Mouse (Mus musculus): Measurements from ENCODE around the gene Pvr. TPM values are rescaled to one million over a fixed set of nuclear protein-coding genes. Genes with fewer than 3 reads are reported as not detected.
A peak's percentile ranks its signal among the peaks of the same experiment; 100 is the strongest.

The Pvr gene
- polyA plus RNA-seq, 1 experiment from 2014 or later = 3.9 TPM

GRCm38 (mm10) chr7:19910421-19911291 is 10.3 kb downstream of the Pvr start:
- peak; percentile 60; the same call in 1 of the 2 replicates for ATAC-seq
- no peak overlapping the region for H3K4me3 ChIP-seq
- H3K9me3 ChIP-seq (replicated peaks) = no peaks in the 10 kb centered on the region
- H3K36me3 ChIP-seq = peaks cover 32% of the 10 kb centered on the region
- no peak overlapping the region for H3K4me2 ChIP-seq
- no peak overlapping the region for H3K27ac ChIP-seq
- no peaks in the 10 kb centered on the region for H3K4me1 ChIP-seq
- WGBS (ENCODE audit: insufficient replicate concordance) = 42% methylated on average over 21 of the region's 21 CpGs
- no peak overlapping the region for H3K9ac ChIP-seq
- H3K27me3 ChIP-seq (replicated peaks) = no peaks in the 10 kb centered on the region

GRCm38 (mm10) chr7:19889881-19890280 is 31.1 kb downstream of the Pvr start:
- no peak overlapping the region for H3K9ac ChIP-seq
- WGBS (ENCODE audit: insufficient replicate concordance) = 34% methylated on average over 8 of the region's 8 CpGs
- H3K4me3 ChIP-seq = no peak overlapping the region

GRCm38 (mm10) chr7:19887849-19888248 is 33.1 kb downstream of the Pvr start, which contains the start of gene Ceacam19:
Ceacam19 (minus strand) TSS chr7:19887965.
- 47% methylated on average over 7 of the region's 7 CpGs for WGBS (ENCODE audit: insufficient replicate concordance)
- H3K4me2 ChIP-seq = no peak within 1 kb of the TSS

More at GRCm38 (mm10) chr7:19889881-19890280, 31.1 kb downstream of the Pvr start:
- no peak overlapping the region for H3K4me2 ChIP-seq
- no peak overlapping the region for H3K27ac ChIP-seq
- 0 out of 2 replicates have a peak, but pooled peaks cover 3% of the 10 kb centered on the region for H3K27me3 ChIP-seq (replicated peaks)
- no peaks in the 10 kb centered on the region for H3K36me3 ChIP-seq
- H3K4me1 ChIP-seq = no peaks in the 10 kb centered on the region
- no peaks in the 10 kb centered on the region for H3K9me3 ChIP-seq (replicated peaks)
- ATAC-seq = no peak

GRCm38 (mm10) chr7:19880754-19881153 is 40.2 kb downstream of the Pvr start:
- no peak for ATAC-seq
- no peaks in the 10 kb centered on the region for H3K36me3 ChIP-seq
- no peak overlapping the region for H3K4me2 ChIP-seq
- H3K4me3 ChIP-seq = no peak overlapping the region
- peaks cover 12% of the 10 kb centered on the region for H3K4me1 ChIP-seq
- no peaks in the 10 kb centered on the region for H3K27me3 ChIP-seq (replicated peaks)
- no peaks in the 10 kb centered on the region for H3K9me3 ChIP-seq (replicated peaks)
- H3K9ac ChIP-seq = no peak overlapping the region
- no peak overlapping the region for H3K27ac ChIP-seq
- 68% methylated on average over 8 of the region's 8 CpGs for WGBS (ENCODE audit: insufficient replicate concordance)

More at GRCm38 (mm10) chr7:19887849-19888248, 33.1 kb downstream of the Pvr start, which contains the start of gene Ceacam19:
- H3K9me3 ChIP-seq (replicated peaks) = no peaks in the 10 kb centered on the region
- no peaks in the 10 kb centered on the region for H3K36me3 ChIP-seq
- H3K9ac ChIP-seq = no peak within 1 kb of the TSS
- H3K27me3 ChIP-seq (replicated peaks) = 0 out of 2 replicates have a peak, but pooled peaks cover 3% of the 10 kb centered on the region
- H3K4me3 ChIP-seq = no peak within 1 kb of the TSS
- no peaks in the 10 kb centered on the region for H3K4me1 ChIP-seq
- H3K27ac ChIP-seq = no peak within 1 kb of the TSS
- ATAC-seq = no peak

- Histone ChIP-seq H3K4me1 (peaks cover 12% of the 10 kb centered on the region), H3K27ac (no peak overlapping the region), H3K9me3 (replicated peaks) (no peaks in the 10 kb centered on the region), H3K4me2 (peak overlapping the region; percentile 23), H3K27me3 (replicated peaks) (no peaks in the 10 kb centered on the region), H3K4me3 (no peak overlapping the region), H3K9ac (no peak overlapping the region), H3K36me3 (no peaks in the 10 kb centered on the region)
- ATAC-seq = peak; percentile 54
- 17% methylated on average over 14 of the region's 14 CpGs for WGBS (ENCODE audit: insufficient replicate concordance)
These were observed 44.1 kb downstream of the Pvr start for GRCm38 (mm10) chr7:19876781-19877425.

- no peak overlapping the region for H3K9ac ChIP-seq
- H3K27ac ChIP-seq = no peak overlapping the region
- no peaks in the 10 kb centered on the region for H3K36me3 ChIP-seq
- H3K27me3 ChIP-seq (replicated peaks) = no peaks in the 10 kb centered on the region
- no peak for ATAC-seq
- 23% methylated on average over 13 of the region's 13 CpGs for WGBS (ENCODE audit: insufficient replicate concordance)
- peaks cover 17% of the 10 kb centered on the region for H3K4me1 ChIP-seq
- H3K9me3 ChIP-seq (replicated peaks) = no peaks in the 10 kb centered on the region
- no peak overlapping the region for H3K4me3 ChIP-seq
- peak overlapping the region; percentile 23 for H3K4me2 ChIP-seq
These were observed 44.8 kb downstream of the Pvr start for GRCm38 (mm10) chr7:19875948-19876682.

GRCm38 (mm10) chr7:19871943-19872601 is 48.9 kb downstream of the Pvr start:
- ATAC-seq = no peak
- H3K27me3 ChIP-seq (replicated peaks) = no peaks in the 10 kb centered on the region
- peaks cover 14% of the 10 kb centered on the region for H3K4me1 ChIP-seq
- H3K4me3 ChIP-seq = no peak overlapping the region
- WGBS (ENCODE audit: insufficient replicate concordance) = 20% methylated on average over 5 of the region's 5 CpGs
- H3K9me3 ChIP-seq (replicated peaks) = no peaks in the 10 kb centered on the region
- no peak overlapping the region for H3K4me2 ChIP-seq
- H3K36me3 ChIP-seq = no peaks in the 10 kb centered on the region
- H3K9ac ChIP-seq = no peak overlapping the region
- no peak overlapping the region for H3K27ac ChIP-seq

GRCm38 (mm10) chr7:19871137-19871621 is 49.8 kb downstream of the Pvr start:
- Histone ChIP-seq H3K4me1 (peaks cover 7% of the 10 kb centered on the region), H3K9ac (no peak overlapping the region), H3K9me3 (replicated peaks) (no peaks in the 10 kb centered on the region), H3K27ac (no peak overlapping the region), H3K36me3 (no peaks in the 10 kb centered on the region), H3K4me3 (no peak overlapping the region), H3K27me3 (replicated peaks) (no peaks in the 10 kb centered on the region), H3K4me2 (0 out of 2 replicates have a peak overlapping the region, but pooled peaks have one; percentile 8)
- peak; percentile 33; the same call in 1 of the 2 replicates for ATAC-seq
- whole genome bisulfite sequencing (ENCODE audit: insufficient replicate concordance) = 21% methylated on average over 10 of the region's 10 CpGs

GRCm38 (mm10) chr7:19867751-19868399 is 53.1 kb downstream of the Pvr start:
- Histone ChIP-seq H3K27ac (no peak overlapping the region), H3K27me3 (replicated peaks) (no peaks in the 10 kb centered on the region), H3K4me3 (no peak overlapping the region), H3K4me1 (peaks cover 8% of the 10 kb centered on the region), H3K9me3 (replicated peaks) (no peaks in the 10 kb centered on the region), H3K4me2 (no peak overlapping the region), H3K9ac (no peak overlapping the region), H3K36me3 (no peaks in the 10 kb centered on the region)
- 70% methylated on average over 16 of the region's 16 CpGs for WGBS (ENCODE audit: insufficient replicate concordance)
- ATAC-seq = no peak

- H3K36me3 ChIP-seq = no peaks in the 10 kb centered on the region
- WGBS (ENCODE audit: insufficient replicate concordance) = 69% methylated on average over 6 of the region's 6 CpGs
- no peaks in the 10 kb centered on the region for H3K9me3 ChIP-seq (replicated peaks)
- H3K9ac ChIP-seq = no peak overlapping the region
- no peak overlapping the region for H3K27ac ChIP-seq
- H3K4me3 ChIP-seq = no peak overlapping the region
- no peak overlapping the region for H3K4me2 ChIP-seq
- peaks cover 7% of the 10 kb centered on the region for H3K4me1 ChIP-seq
- ATAC-seq = no peak
- no peaks in the 10 kb centered on the region for H3K27me3 ChIP-seq (replicated peaks)
These were observed 54.5 kb downstream of the Pvr start for GRCm38 (mm10) chr7:19866490-19866889.
